Mouse (Mus musculus): ENCODE results near the gene Mrap2. TPM values are rescaled to one million over a fixed set of nuclear protein-coding genes. Genes with fewer than 3 reads are reported as not detected.

Gene Mrap2
- polyA plus RNA-seq, 1 experiment: not detected

- Histone ChIP-seq H3K9me3 (ENCODE audit: control insufficient read depth, low read length) (no peaks in the 10 kb centered on the region), H3K27me3 (ENCODE audit: control insufficient read depth) (no peaks in the 10 kb centered on the region), H3K36me3 (ENCODE audit: control insufficient read depth) (no peaks in the 10 kb centered on the region), H3K4me1 (ENCODE audit: control insufficient read depth) (no peaks in the 10 kb centered on the region), H3K4me3 (replicated peaks) (no peak overlapping the region)
- TF ChIP-seq TAL1 (IDR thresholded peaks at IDR 0.05; ENCODE audit: low read length) (no peak), GATA1 (IDR thresholded peaks at IDR 0.05; ENCODE audit: low read length) (no peak)
Measured at GRCm38 (mm10) chr9:87168051-87168450, 23.9 kb downstream of the Mrap2 start.

- H3K36me3 ChIP-seq (ENCODE audit: control insufficient read depth): no peaks in the 10 kb centered on the region
- H3K4me1 ChIP-seq (ENCODE audit: control insufficient read depth): no peaks in the 10 kb centered on the region
- TF ChIP-seq TAL1 (IDR thresholded peaks at IDR 0.05; ENCODE audit: low read length) (no peak), GATA1 (IDR thresholded peaks at IDR 0.05; ENCODE audit: low read length) (no peak)
- no peaks in the 10 kb centered on the region for H3K27me3 ChIP-seq (ENCODE audit: control insufficient read depth)
- H3K9me3 ChIP-seq (ENCODE audit: control insufficient read depth, low read length): no peaks in the 10 kb centered on the region
- H3K4me3 ChIP-seq (replicated peaks): no peak overlapping the region
Measured at GRCm38 (mm10) chr9:87169144-87169543, 25.0 kb downstream of the Mrap2 start.

DNA sequence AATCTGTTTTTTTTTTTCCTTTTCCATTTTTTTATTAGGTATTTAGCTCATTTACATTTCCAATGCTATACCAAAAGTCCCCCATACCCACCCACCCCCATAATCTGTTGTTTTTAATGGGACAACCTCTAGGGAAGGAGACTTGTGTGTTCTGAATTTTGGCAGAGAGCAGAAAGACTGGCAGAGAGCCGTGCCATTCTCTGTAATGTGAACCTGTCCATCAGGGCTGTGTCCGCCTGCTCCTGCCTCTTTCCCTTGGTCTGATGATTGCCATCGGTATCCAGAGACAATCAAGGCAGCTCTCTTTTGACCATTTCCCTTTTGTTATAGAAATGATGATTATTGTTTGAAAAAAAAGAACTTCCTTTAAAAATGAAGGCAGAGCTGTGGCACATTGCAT lies 26.8 kb downstream of the Mrap2 start:
- TF ChIP-seq GATA1 (IDR thresholded peaks at IDR 0.05; ENCODE audit: low read length) (no peak), TAL1 (IDR thresholded peaks at IDR 0.05; ENCODE audit: low read length) (no peak)
- Histone ChIP-seq H3K4me3 (replicated peaks) (no peak overlapping the region), H3K36me3 (ENCODE audit: control insufficient read depth) (no peaks in the 10 kb centered on the region), H3K4me1 (ENCODE audit: control insufficient read depth) (no peaks in the 10 kb centered on the region), H3K9me3 (ENCODE audit: control insufficient read depth, low read length) (no peaks in the 10 kb centered on the region), H3K27me3 (ENCODE audit: control insufficient read depth) (no peaks in the 10 kb centered on the region)

GRCm38 (mm10) chr9:87171517-87171916 lies 27.4 kb downstream of the Mrap2 start:
- Histone ChIP-seq H3K27me3 (ENCODE audit: control insufficient read depth) (no peaks in the 10 kb centered on the region), H3K36me3 (ENCODE audit: control insufficient read depth) (no peaks in the 10 kb centered on the region), H3K9me3 (ENCODE audit: control insufficient read depth, low read length) (no peaks in the 10 kb centered on the region), H3K4me1 (ENCODE audit: control insufficient read depth) (no peaks in the 10 kb centered on the region), H3K4me3 (replicated peaks) (no peak overlapping the region)
- TF ChIP-seq GATA1 (IDR thresholded peaks at IDR 0.05; ENCODE audit: low read length) (no peak), TAL1 (IDR thresholded peaks at IDR 0.05; ENCODE audit: low read length) (no peak)

DNA sequence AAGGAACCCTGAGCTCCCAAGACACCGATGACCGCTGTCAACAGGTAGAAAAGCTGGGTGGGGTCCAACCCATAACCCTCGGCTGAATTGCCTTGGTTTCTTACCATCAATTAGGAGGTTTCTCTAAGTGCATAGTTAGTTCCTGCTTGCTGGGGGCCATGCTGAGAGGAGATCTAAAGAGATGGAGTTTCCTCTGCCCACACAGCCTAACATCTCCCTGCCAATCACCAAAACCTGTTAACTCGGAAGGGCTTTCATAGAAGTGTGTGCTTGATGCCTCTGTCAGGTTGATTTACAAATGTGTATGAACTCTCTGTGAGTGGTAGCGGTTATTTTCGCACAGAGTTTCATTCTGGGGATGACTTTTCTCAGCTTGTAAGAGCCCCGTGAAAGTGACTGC lies 34.4 kb downstream of the Mrap2 start:
- H3K4me3 ChIP-seq (replicated peaks): no peak overlapping the region
- no peaks in the 10 kb centered on the region for H3K27me3 ChIP-seq (ENCODE audit: control insufficient read depth)
- no peaks in the 10 kb centered on the region for H3K36me3 ChIP-seq (ENCODE audit: control insufficient read depth)
- H3K4me1 ChIP-seq (ENCODE audit: control insufficient read depth): no peaks in the 10 kb centered on the region
- no peaks in the 10 kb centered on the region for H3K9me3 ChIP-seq (ENCODE audit: control insufficient read depth, low read length)
- TF ChIP-seq TAL1 (IDR thresholded peaks at IDR 0.05; ENCODE audit: low read length) (no peak), GATA1 (IDR thresholded peaks at IDR 0.05; ENCODE audit: low read length) (no peak)

GRCm38 (mm10) chr9:87182231-87182630 lies 38.1 kb downstream of the Mrap2 start:
- Histone ChIP-seq H3K4me1 (ENCODE audit: control insufficient read depth) (no peaks in the 10 kb centered on the region), H3K9me3 (ENCODE audit: control insufficient read depth, low read length) (no peaks in the 10 kb centered on the region), H3K4me3 (replicated peaks) (no peak overlapping the region), H3K27me3 (ENCODE audit: control insufficient read depth) (no peaks in the 10 kb centered on the region), H3K36me3 (ENCODE audit: control insufficient read depth) (no peaks in the 10 kb centered on the region)
- TF ChIP-seq TAL1 (IDR thresholded peaks at IDR 0.05; ENCODE audit: low read length): no peak
- no peak for TF ChIP-seq GATA1 (IDR thresholded peaks at IDR 0.05; ENCODE audit: low read length)

GRCm38 (mm10) chr9:87187336-87187735 lies 43.2 kb downstream of the Mrap2 start:
- Histone ChIP-seq H3K4me1 (ENCODE audit: control insufficient read depth) (no peaks in the 10 kb centered on the region), H3K4me3 (replicated peaks) (no peak overlapping the region), H3K27me3 (ENCODE audit: control insufficient read depth) (no peaks in the 10 kb centered on the region), H3K9me3 (ENCODE audit: control insufficient read depth, low read length) (peaks cover 20% of the 10 kb centered on the region), H3K36me3 (ENCODE audit: control insufficient read depth) (peaks cover 25% of the 10 kb centered on the region)
- TF ChIP-seq TAL1 (IDR thresholded peaks at IDR 0.05; ENCODE audit: low read length): no peak
- TF ChIP-seq GATA1 (IDR thresholded peaks at IDR 0.05; ENCODE audit: low read length): no peak

GRCm38 (mm10) chr9:87193721-87194120 lies 49.6 kb downstream of the Mrap2 start:
- Histone ChIP-seq H3K27me3 (ENCODE audit: control insufficient read depth) (no peaks in the 10 kb centered on the region), H3K9me3 (ENCODE audit: control insufficient read depth, low read length) (peaks cover 24% of the 10 kb centered on the region), H3K36me3 (ENCODE audit: control insufficient read depth) (peaks cover 53% of the 10 kb centered on the region), H3K4me3 (replicated peaks) (no peak overlapping the region), H3K4me1 (ENCODE audit: control insufficient read depth) (no peaks in the 10 kb centered on the region)
- TF ChIP-seq TAL1 (IDR thresholded peaks at IDR 0.05; ENCODE audit: low read length) (no peak), GATA1 (IDR thresholded peaks at IDR 0.05; ENCODE audit: low read length) (no peak)

DNA sequence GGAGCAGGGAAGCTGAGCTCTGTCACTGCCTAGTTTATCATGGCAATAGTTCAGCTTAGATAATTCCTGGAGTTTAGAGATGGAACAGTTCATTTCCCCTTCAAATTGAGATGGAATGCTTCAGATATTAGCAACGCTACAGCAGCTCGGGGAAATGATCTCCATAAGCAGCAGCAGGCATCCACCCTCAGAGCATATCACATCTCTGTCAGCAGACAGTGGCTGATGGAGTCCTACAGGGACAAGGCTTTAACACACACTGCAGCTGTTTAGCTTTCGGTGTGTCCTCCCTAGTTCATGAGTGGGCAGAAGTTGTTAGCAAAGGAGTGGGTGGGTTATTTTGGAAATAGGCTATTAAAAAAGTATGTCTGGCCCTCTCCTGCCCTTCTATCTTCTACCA lies 53.2 kb downstream of the Mrap2 start:
- Histone ChIP-seq H3K36me3 (ENCODE audit: control insufficient read depth) (peaks cover 49% of the 10 kb centered on the region), H3K4me3 (replicated peaks) (no peak overlapping the region)

GRCm38 (mm10) chr9:87198036-87198435 lies 53.9 kb downstream of the Mrap2 start:
- Histone ChIP-seq H3K9me3 (ENCODE audit: control insufficient read depth, low read length) (no peaks in the 10 kb centered on the region), H3K27me3 (ENCODE audit: control insufficient read depth) (no peaks in the 10 kb centered on the region), H3K36me3 (ENCODE audit: control insufficient read depth) (peaks cover 48% of the 10 kb centered on the region), H3K4me3 (replicated peaks) (no peak overlapping the region), H3K4me1 (ENCODE audit: control insufficient read depth) (no peaks in the 10 kb centered on the region)
- no peak for TF ChIP-seq GATA1 (IDR thresholded peaks at IDR 0.05; ENCODE audit: low read length)
- no peak for TF ChIP-seq TAL1 (IDR thresholded peaks at IDR 0.05; ENCODE audit: low read length)

More for the DNA sequence above, 53.2 kb downstream of the Mrap2 start:
- no peaks in the 10 kb centered on the region for H3K27me3 ChIP-seq (ENCODE audit: control insufficient read depth)
- H3K9me3 ChIP-seq (ENCODE audit: control insufficient read depth, low read length): peaks cover 4% of the 10 kb centered on the region
- TF ChIP-seq GATA1 (IDR thresholded peaks at IDR 0.05; ENCODE audit: low read length) (no peak), TAL1 (IDR thresholded peaks at IDR 0.05; ENCODE audit: low read length) (no peak)
- no peaks in the 10 kb centered on the region for H3K4me1 ChIP-seq (ENCODE audit: control insufficient read depth)
